21 mouse cellular contexts compared by ENCODE assay signal in genomic region chr2:148217136-148217535, GRCm38 (mm10).
A peak's percentile ranks its signal among the peaks of the same experiment; 100 is the strongest.
DNase-seq lines count a peak whose midpoint lies in the region; ATAC-seq and TF ChIP-seq lines count a peak whose summit lies in the region.
"Had no signal": no experiment of that assay in that cellular context is flagged by ENCODE, and none has a peak within 500 bp of the region (broad histone marks: within the 10 kb centered on the region; RNA-seq: fewer than 3 reads in every experiment).

No protein-coding gene starts in this region.

- TF ChIP-seq CTCF in heart, adult 2 months (IDR thresholded peaks at IDR 0.05) = no peak

- no peak for ATAC-seq in neural tube, embryonic 11.5 days (ENCODE audit: insufficient read depth, low FRiP score, low TSS enrichment)
- ATAC-seq: forebrain, postnatal 0 days; liver, postnatal 0 days had no signal

- peak; percentile 29 for DNase-seq in embryo, embryonic 10 days (ENCODE audit: low spot score)
- DNase-seq in embryo, embryonic 9.5 days (ENCODE audit: extremely low spot score) = no peak
- DNase-seq in neural tube, embryonic 11.5 days (ENCODE audit: low spot score) = peak; percentile 20
- DNase-seq in neural tube, embryonic 10.5 days (ENCODE audit: extremely low spot score, low spot score) = no peak
- peak; percentile 38 for DNase-seq in limb, embryonic 10.5 days (ENCODE audit: low spot score)
- no peak for DNase-seq in urinary bladder, postnatal 25 days (ENCODE audit: low spot score)
- DNase-seq in cerebellum, adult 11 months = no peak
- DNase-seq in heart, adult 2 months = no peak
- DNase-seq: adrenal gland, postnatal 36 days; cerebellum, adult 9-11 months; forebrain, postnatal 0 days; gastrocnemius, postnatal 25 days; left cerebral cortex, postnatal 4 days; liver, postnatal 0 days; lung, postnatal 14 days; right cerebral cortex, postnatal 4 days; thymus, postnatal 25 days had no signal

- H3K27ac ChIP-seq in neural tube, embryonic 11.5 days (ENCODE audit: low read depth, low read length) = no peak overlapping the region
- no peak overlapping the region for H3K27ac ChIP-seq in limb, embryonic 10.5 days
- no peak overlapping the region for H3K27ac ChIP-seq in heart, adult 2 months
- H3K27ac ChIP-seq: hindbrain, embryonic 12.5 days; midbrain, embryonic 12.5 days; neural tube, embryonic 12.5 days had no signal

- WGBS in neural tube, embryonic 11.5 days = 82% methylated on average over 4 of the region's 4 CpGs
- WGBS in limb, embryonic 10.5 days = 85% methylated on average over 4 of the region's 4 CpGs
- WGBS in heart, adult 2 months = 77% methylated on average over 4 of the region's 4 CpGs

- H3K4me1 ChIP-seq in neural tube, embryonic 11.5 days (ENCODE audit: control insufficient read depth, insufficient read depth, low read length) = no peaks in the 10 kb centered on the region
- no peaks in the 10 kb centered on the region for H3K4me1 ChIP-seq in limb, embryonic 10.5 days
- no peaks in the 10 kb centered on the region for H3K4me1 ChIP-seq in heart, adult 2 months (ENCODE audit: control insufficient read depth, insufficient read depth, low read length)
- H3K4me1 ChIP-seq: hindbrain, embryonic 12.5 days; midbrain, embryonic 12.5 days; neural tube, embryonic 12.5 days had no signal

- no peak for TF ChIP-seq EP300 in heart, adult 2 months (IDR thresholded peaks at IDR 0.05; ENCODE audit: insufficient read depth, low read depth, low read length)

- no peaks in the 10 kb centered on the region for H3K36me3 ChIP-seq in neural tube, embryonic 11.5 days (ENCODE audit: control insufficient read depth, insufficient read depth, low read length)
- no peaks in the 10 kb centered on the region for H3K36me3 ChIP-seq in limb, embryonic 10.5 days
- no peaks in the 10 kb centered on the region for H3K36me3 ChIP-seq in heart, adult 2 months (ENCODE audit: control insufficient read depth, insufficient read depth, low read length)
- H3K36me3 ChIP-seq: hindbrain, embryonic 12.5 days; midbrain, embryonic 12.5 days; neural tube, embryonic 12.5 days had no signal

- H3K9me3 ChIP-seq in neural tube, embryonic 11.5 days (ENCODE audit: control insufficient read depth, low read length) = no peaks in the 10 kb centered on the region
- no peaks in the 10 kb centered on the region for H3K9me3 ChIP-seq in limb, embryonic 10.5 days (replicated peaks)
- H3K9me3 ChIP-seq: hindbrain, embryonic 12.5 days; midbrain, embryonic 12.5 days; neural tube, embryonic 12.5 days had no signal

- H3K4me3 ChIP-seq in neural tube, embryonic 11.5 days (ENCODE audit: low read depth, low read length) = no peak overlapping the region
- no peak overlapping the region for H3K4me3 ChIP-seq in limb, embryonic 10.5 days
- no peak overlapping the region for H3K4me3 ChIP-seq in heart, adult 2 months
- H3K4me3 ChIP-seq: hindbrain, embryonic 12.5 days; midbrain, embryonic 12.5 days; neural tube, embryonic 12.5 days had no signal

- no peak overlapping the region for H3K4me2 ChIP-seq in neural tube, embryonic 11.5 days (ENCODE audit: low read depth)
- H3K4me2 ChIP-seq: hindbrain, embryonic 12.5 days; liver, embryonic 11.5 days; midbrain, embryonic 12.5 days; neural tube, embryonic 12.5 days had no signal

- H3K79me2 ChIP-seq in heart, adult 2 months (replicated peaks; ENCODE audit: control insufficient read depth, insufficient read depth, low read length) = no peaks in the 10 kb centered on the region

- H3K27me3 ChIP-seq in neural tube, embryonic 11.5 days (ENCODE audit: control insufficient read depth, insufficient read depth, low read length) = no peaks in the 10 kb centered on the region
- no peaks in the 10 kb centered on the region for H3K27me3 ChIP-seq in limb, embryonic 10.5 days (ENCODE audit: low read depth, poor library complexity, severe bottlenecking)
- no peaks in the 10 kb centered on the region; the same call in 1 of the 2 replicates for H3K27me3 ChIP-seq in heart, adult 2 months (ENCODE audit: control insufficient read depth, insufficient read depth, low read length)
- H3K27me3 ChIP-seq: hindbrain, embryonic 12.5 days; midbrain, embryonic 12.5 days; neural tube, embryonic 12.5 days had no signal

- H3K9ac ChIP-seq in neural tube, embryonic 11.5 days (ENCODE audit: low read length) = no peak overlapping the region
- H3K9ac ChIP-seq in heart, adult 2 months (ENCODE audit: low read depth, low read length) = no peak overlapping the region
- H3K9ac ChIP-seq: forebrain, postnatal 0 days; hindbrain, embryonic 12.5 days; liver, postnatal 0 days; midbrain, embryonic 12.5 days; neural tube, embryonic 12.5 days had no signal

- TF ChIP-seq POLR2A in heart, adult 2 months (IDR thresholded peaks at IDR 0.05; ENCODE audit: insufficient read depth, low read depth, low read length) = no peak

- intact Hi-C loops in heart, adult 2 months (cut with DNase I) = no loop called here

Comparison
In these comparisons a context has a peak if more than half of its experiments do, and no peak if none do; other contexts are left out.
1. DNase-seq: peak in embryo, embryonic 10 days (single experiment), neural tube, embryonic 11.5 days (single experiment) and limb, embryonic 10.5 days (single experiment); none in embryo, embryonic 9.5 days (single experiment), neural tube, embryonic 10.5 days (single experiment), urinary bladder, postnatal 25 days (single experiment), cerebellum, adult 11 months (single experiment) and heart, adult 2 months (0 of 2).